In genomic region chr11:116146294-116146985, GRCm38 (mm10) we compare ENCODE assay signal across 1 mouse cellular context.
TF ChIP-seq lines count a peak whose summit lies in the region.

No protein-coding gene starts in this region.

TF ChIP-seq in ES-E14, 5 proteins besides CTCF, POLR2A, EP300 and RAD21:
- TF ChIP-seq HCFC1 (IDR thresholded peaks at IDR 0.05; ENCODE audit: borderline replicate concordance, insufficient read depth, low read length) = no peak
- no peak for TF ChIP-seq CHD2 (IDR thresholded peaks at IDR 0.05; ENCODE audit: low read depth, low read length)
- no peak for TF ChIP-seq ZC3H11A (IDR thresholded peaks at IDR 0.05; ENCODE audit: borderline replicate concordance, low read depth, low read length)
- TF ChIP-seq MAFK (IDR thresholded peaks at IDR 0.05; ENCODE audit: insufficient read depth, low read depth, low read length) = no peak
- no peak for TF ChIP-seq ZNF384 (IDR thresholded peaks at IDR 0.05; ENCODE audit: low read depth, low read length)
